26 mouse cellular contexts compared by ENCODE assay signal in genomic region chr6:36068690-36069089, GRCm38 (mm10).
DNase-seq lines count a peak whose midpoint lies in the region; ATAC-seq and TF ChIP-seq lines count a peak whose summit lies in the region.
"Had no signal": no experiment of that assay in that cellular context is flagged by ENCODE, and none has a peak within 500 bp of the region (broad histone marks: within the 10 kb centered on the region; RNA-seq: fewer than 3 reads in every experiment).

No protein-coding gene starts in this region.

- H3K27me3 ChIP-seq in heart, adult 2 months (ENCODE audit: control insufficient read depth, insufficient read depth, low read length) = no peaks in the 10 kb centered on the region
- H3K27me3 ChIP-seq in heart, embryonic 13.5 days (replicated peaks) = no peaks in the 10 kb centered on the region
- H3K27me3 ChIP-seq in heart, embryonic 16.5 days (ENCODE audit: control insufficient read depth, insufficient read depth, low read length) = no peaks in the 10 kb centered on the region
- H3K27me3 ChIP-seq: embryonic facial prominence, embryonic 13.5 days; forebrain, embryonic 12.5 days; forebrain, embryonic 15.5 days had no signal

- peak; percentile 37; the same call in 1 of the 2 replicates for ATAC-seq in heart, embryonic 13.5 days (ENCODE audit: extremely low read depth, insufficient number of reproducible peaks, low FRiP score, low TSS enrichment)
- ATAC-seq in heart, embryonic 16.5 days (replicated peaks; ENCODE audit: extremely low read depth, insufficient read depth, low FRiP score) = peak; percentile 87
- ATAC-seq: activated CD4-positive, CD25-positive, alpha-beta regulatory T cell, adult 4 months; forebrain, embryonic 15.5 days; hindbrain, postnatal 0 days; inflammation-experienced regulatory T-cells, adult 6 months; intestine, embryonic 16.5 days had no signal

- intact Hi-C loops in heart, adult 2 months (cut with DNase I) = no loop called here
- intact Hi-C loops in heart, postnatal 36 days (cut with DNase I) = no loop called here
- intact Hi-C loops in heart, postnatal 25 days (cut with DNase I) = no loop called here

- peak overlapping the region; percentile 70 for H3K27ac ChIP-seq in heart, adult 2 months
- peak overlapping the region; percentile 74 for H3K27ac ChIP-seq in heart, embryonic 13.5 days (replicated peaks)
- peak overlapping the region; percentile 79 for H3K27ac ChIP-seq in heart, embryonic 16.5 days (ENCODE audit: low read length)
- H3K27ac ChIP-seq: embryonic facial prominence, embryonic 10.5 days; embryonic facial prominence, embryonic 13.5 days; forebrain, embryonic 12.5 days; forebrain, embryonic 15.5 days; hindbrain, embryonic 14.5 days; hindbrain, postnatal 0 days had no signal

- H3K4me1 ChIP-seq in heart, adult 2 months (ENCODE audit: control insufficient read depth, insufficient read depth, low read length) = no peaks in the 10 kb centered on the region; the same call in 1 of the 2 replicates
- peaks cover 9% of the 10 kb centered on the region; the same call in 1 of the 2 replicates for H3K4me1 ChIP-seq in heart, embryonic 13.5 days
- 0 out of 2 replicates have a peak, but pooled peaks cover 2% of the 10 kb centered on the region for H3K4me1 ChIP-seq in heart, embryonic 16.5 days (ENCODE audit: control insufficient read depth, insufficient read depth, low read length)
- H3K4me1 ChIP-seq: embryonic facial prominence, embryonic 10.5 days; embryonic facial prominence, embryonic 13.5 days; forebrain, embryonic 12.5 days; forebrain, embryonic 15.5 days had no signal

- TF ChIP-seq CTCF in heart, adult 2 months (IDR thresholded peaks at IDR 0.05) = no peak

- WGBS in heart, adult 2 months = 51% methylated on average over 2 of the region's 2 CpGs
- WGBS in heart, embryonic 13.5 days = 28% methylated on average over 2 of the region's 2 CpGs
- WGBS in heart, embryonic 16.5 days = 37% methylated on average over 2 of the region's 2 CpGs

- no peak overlapping the region for H3K4me2 ChIP-seq in heart, embryonic 13.5 days
- no peak overlapping the region for H3K4me2 ChIP-seq in heart, embryonic 16.5 days (ENCODE audit: low read depth, low read length)
- H3K4me2 ChIP-seq: embryonic facial prominence, embryonic 13.5 days; forebrain, embryonic 12.5 days; forebrain, embryonic 15.5 days; hindbrain, embryonic 14.5 days had no signal

- no peak for DNase-seq in heart, adult 2 months
- DNase-seq in heart, postnatal 36 days = no peak
- no peak for DNase-seq in heart, postnatal 4 days
- no peak for DNase-seq in heart, postnatal 25 days (ENCODE audit: low spot score)
- DNase-seq: adrenal gland, adult 8-10 months; adrenal gland, postnatal 25 days; cerebellum, adult 11-12 months; cerebellum, adult 8-10 months; cerebellum, postnatal 10 days; cerebellum, postnatal 36 days; embryo, embryonic 11 days; gastrocnemius, postnatal 25 days; kidney, adult 18-20 months; kidney, adult 9 months had no signal

- H3K4me3 ChIP-seq in heart, adult 2 months = no peak overlapping the region
- no peak overlapping the region for H3K4me3 ChIP-seq in heart, embryonic 13.5 days
- no peak overlapping the region for H3K4me3 ChIP-seq in heart, embryonic 16.5 days (ENCODE audit: low read length)
- H3K4me3 ChIP-seq: embryonic facial prominence, embryonic 10.5 days; embryonic facial prominence, embryonic 13.5 days; erythroblast, embryonic 14.5 days; forebrain, embryonic 12.5 days; forebrain, embryonic 15.5 days had no signal

- no peak for TF ChIP-seq POLR2A in heart, adult 2 months (IDR thresholded peaks at IDR 0.05; ENCODE audit: insufficient read depth, low read depth, low read length)

- no peak overlapping the region for H3K9ac ChIP-seq in heart, adult 2 months (ENCODE audit: low read depth, low read length)
- no peak overlapping the region for H3K9ac ChIP-seq in heart, embryonic 13.5 days
- no peak overlapping the region for H3K9ac ChIP-seq in heart, embryonic 16.5 days (ENCODE audit: low read length)
- H3K9ac ChIP-seq: embryonic facial prominence, embryonic 13.5 days; forebrain, embryonic 12.5 days; forebrain, embryonic 15.5 days; hindbrain, embryonic 14.5 days had no signal

- no peak for TF ChIP-seq EP300 in heart, adult 2 months (IDR thresholded peaks at IDR 0.05; ENCODE audit: insufficient read depth, low read depth, low read length)

- no peaks in the 10 kb centered on the region; the same call in 1 of the 2 replicates for H3K9me3 ChIP-seq in heart, embryonic 13.5 days
- no peaks in the 10 kb centered on the region for H3K9me3 ChIP-seq in heart, embryonic 16.5 days (replicated peaks; ENCODE audit: control insufficient read depth, low read length)
- H3K9me3 ChIP-seq: embryonic facial prominence, embryonic 10.5 days; embryonic facial prominence, embryonic 13.5 days; forebrain, embryonic 12.5 days; forebrain, embryonic 15.5 days had no signal

- H3K79me2 ChIP-seq in heart, adult 2 months (replicated peaks; ENCODE audit: control insufficient read depth, insufficient read depth, low read length) = no peaks in the 10 kb centered on the region

- H3K36me3 ChIP-seq in heart, adult 2 months (ENCODE audit: control insufficient read depth, insufficient read depth, low read length) = no peaks in the 10 kb centered on the region
- H3K36me3 ChIP-seq in heart, embryonic 13.5 days = no peaks in the 10 kb centered on the region
- H3K36me3 ChIP-seq in heart, embryonic 16.5 days (ENCODE audit: control insufficient read depth, insufficient read depth) = no peaks in the 10 kb centered on the region
- H3K36me3 ChIP-seq: embryonic facial prominence, embryonic 10.5 days; embryonic facial prominence, embryonic 13.5 days; forebrain, embryonic 12.5 days; forebrain, embryonic 15.5 days had no signal
